Mouse (Mus musculus): ENCODE measurements around the gene Fst.

GRCm38 (mm10) chr13:114458886-114459700 lies at the start of gene Fst:
- TF ChIP-seq MYOG (IDR thresholded peaks at IDR 0.05; ENCODE audit: control insufficient read depth in 1 of 3, insufficient read depth in 1 of 3, insufficient read length in 2 of 3, low read depth in 2 of 3) = peak in 2 of 3 experiments; percentile 13 to 16
- TF ChIP-seq POLR2A (IDR thresholded peaks at IDR 0.05; ENCODE audit: insufficient read length, low read depth) = peak; percentile 73
- TF ChIP-seq USF1 (IDR thresholded peaks at IDR 0.05; ENCODE audit: low read depth) = no peak
- no peak for TF ChIP-seq POLR2AphosphoS2 (IDR thresholded peaks at IDR 0.05; ENCODE audit: insufficient read length, low read depth)

All from myocyte (in vitro differentiated cells).